Mouse (Mus musculus) central nervous system, embryonic 14 days (tissue): ENCODE measurements around the gene Lypd6b. TPM values are rescaled to one million over a fixed set of nuclear protein-coding genes. Genes with fewer than 3 reads are reported as not detected.

ENCODE experiments used
- polyA plus RNA-seq: library from polyadenylated mRNA; depleted of rRNA; stranded (reverse); fragments of >200 nt; gene quantifications from 2 replicates; pipeline ENCODE4 v1.2.3, GENCODE M21; 2012; rRNA removed

The Lypd6b gene
- 5.1 and 5.3 TPM in 2 replicates for polyA plus RNA-seq

GRCm38 (mm10) chr2:49787376-49788050, at the start of gene Lypd6b:
Gene Lypd6b, plus strand, starts transcription at chr2:49787688.

Other genes starting within 250 kb of the Lypd6b start
- gene Kif5c, start 168.4 kb upstream of the Lypd6b start, polyA plus RNA-seq = 164 and 180 TPM in 2 replicates